Mouse (Mus musculus): ENCODE measurements around the gene Lsm2. TPM values are rescaled to one million over a fixed set of nuclear protein-coding genes. Genes with fewer than 3 reads are reported as not detected.
A peak's percentile ranks its signal among the peaks of the same experiment; 100 is the strongest.

The Lsm2 gene
- polyA plus RNA-seq, 1 experiment from 2014 or later, result 238 TPM

GRCm38 (mm10) chr17:35021842-35022477 lies 40.3 kb downstream of the Lsm2 start:
- Histone ChIP-seq H3K4me3 (replicated peaks) (no peak overlapping the region), H3K9me3 (no peaks in the 10 kb centered on the region), H3K27me3 (no peaks in the 10 kb centered on the region), H3K27ac (no peak overlapping the region), H3K4me1 (peaks cover 24% of the 10 kb centered on the region), H3K4me2 (peak overlapping the region; percentile 37; the same call in 1 of the 2 replicates), H3K36me3 (replicated peaks) (peaks cover 5% of the 10 kb centered on the region), H3K9ac (no peak overlapping the region)
- ATAC-seq (ENCODE audit: low FRiP score), result no peak
- 56% methylated on average over 6 of the region's 6 CpGs for WGBS

DNA sequence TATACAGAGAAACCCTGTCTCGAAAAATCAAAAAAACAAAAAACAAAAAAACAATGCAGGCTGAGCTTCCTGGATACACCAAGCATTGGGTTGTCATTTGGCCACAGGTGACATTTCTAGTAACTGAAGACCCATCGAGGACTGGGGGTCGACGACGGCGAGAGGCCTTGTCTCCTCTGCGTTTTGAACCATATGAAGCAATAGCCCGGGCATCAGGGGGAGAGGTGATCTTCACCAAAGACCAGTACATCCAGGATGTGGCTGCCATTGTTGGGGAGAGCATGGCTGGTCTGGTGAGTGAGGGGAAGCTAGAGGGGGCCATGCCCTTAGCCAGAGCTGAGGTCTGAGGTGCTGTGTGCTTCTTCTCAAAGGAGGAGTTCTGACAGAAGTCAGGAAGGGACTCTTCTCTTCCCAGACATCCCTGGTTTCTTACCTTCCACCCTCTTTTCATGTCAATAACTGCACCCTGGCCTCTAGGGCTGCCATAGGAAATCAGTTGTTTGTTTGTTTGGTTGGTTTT lies 40.9 kb downstream of the Lsm2 start:
- WGBS, result 95% methylated on average over 8 of the region's 8 CpGs
- Histone ChIP-seq H3K4me1 (peaks cover 31% of the 10 kb centered on the region), H3K4me2 (no peak overlapping the region), H3K27me3 (no peaks in the 10 kb centered on the region), H3K27ac (no peak overlapping the region), H3K4me3 (replicated peaks) (no peak overlapping the region), H3K36me3 (replicated peaks) (no peaks in the 10 kb centered on the region), H3K9me3 (no peaks in the 10 kb centered on the region), H3K9ac (no peak overlapping the region)
- no peak for ATAC-seq (ENCODE audit: low FRiP score)

DNA sequence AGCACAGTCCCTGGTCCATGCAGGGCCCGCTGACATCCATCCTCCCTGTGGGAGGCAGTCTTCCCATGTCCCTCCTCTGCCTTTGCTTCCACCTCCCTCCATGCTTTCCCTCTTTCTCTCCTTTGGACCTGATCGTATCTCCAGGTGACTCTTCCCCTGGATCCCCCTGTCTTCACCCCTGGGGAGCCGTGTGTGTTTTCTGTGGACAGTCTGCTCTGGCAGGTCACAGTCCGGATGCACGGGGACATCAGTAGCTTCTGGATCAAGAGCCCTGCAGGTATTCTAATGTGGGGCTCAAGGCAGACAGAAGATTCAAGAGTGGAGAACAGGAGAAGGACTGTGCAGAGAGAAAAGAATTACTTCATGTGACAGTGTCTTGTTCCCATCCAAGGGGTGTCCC lies 41.6 kb downstream of the Lsm2 start:
- H3K36me3 ChIP-seq (replicated peaks), result no peaks in the 10 kb centered on the region
- H3K27ac ChIP-seq, result no peak overlapping the region
- no peak for ATAC-seq (ENCODE audit: low FRiP score)
- H3K9me3 ChIP-seq, result no peaks in the 10 kb centered on the region
- H3K4me2 ChIP-seq, result no peak overlapping the region
- H3K4me1 ChIP-seq, result peaks cover 37% of the 10 kb centered on the region
- H3K9ac ChIP-seq, result no peak overlapping the region
- H3K4me3 ChIP-seq (replicated peaks), result no peak overlapping the region
- WGBS, result 78% methylated on average over 5 of the region's 5 CpGs
- H3K27me3 ChIP-seq, result no peaks in the 10 kb centered on the region

- Histone ChIP-seq H3K4me1 (peaks cover 38% of the 10 kb centered on the region), H3K36me3 (replicated peaks) (no peaks in the 10 kb centered on the region), H3K27ac (no peak overlapping the region), H3K27me3 (no peaks in the 10 kb centered on the region), H3K9ac (no peak overlapping the region), H3K4me2 (no peak overlapping the region), H3K4me3 (replicated peaks) (no peak overlapping the region), H3K9me3 (no peaks in the 10 kb centered on the region)
- 84% methylated on average over 4 of the region's 4 CpGs for WGBS
- no peak for ATAC-seq (ENCODE audit: low FRiP score)
These were observed 42.1 kb downstream of the Lsm2 start for GRCm38 (mm10) chr17:35023756-35024155.

GRCm38 (mm10) chr17:35024261-35024660 lies 42.6 kb downstream of the Lsm2 start:
- WGBS, result 84% methylated on average over 13 of the region's 13 CpGs
- Histone ChIP-seq H3K4me1 (peaks cover 38% of the 10 kb centered on the region), H3K27ac (no peak overlapping the region)

DNA sequence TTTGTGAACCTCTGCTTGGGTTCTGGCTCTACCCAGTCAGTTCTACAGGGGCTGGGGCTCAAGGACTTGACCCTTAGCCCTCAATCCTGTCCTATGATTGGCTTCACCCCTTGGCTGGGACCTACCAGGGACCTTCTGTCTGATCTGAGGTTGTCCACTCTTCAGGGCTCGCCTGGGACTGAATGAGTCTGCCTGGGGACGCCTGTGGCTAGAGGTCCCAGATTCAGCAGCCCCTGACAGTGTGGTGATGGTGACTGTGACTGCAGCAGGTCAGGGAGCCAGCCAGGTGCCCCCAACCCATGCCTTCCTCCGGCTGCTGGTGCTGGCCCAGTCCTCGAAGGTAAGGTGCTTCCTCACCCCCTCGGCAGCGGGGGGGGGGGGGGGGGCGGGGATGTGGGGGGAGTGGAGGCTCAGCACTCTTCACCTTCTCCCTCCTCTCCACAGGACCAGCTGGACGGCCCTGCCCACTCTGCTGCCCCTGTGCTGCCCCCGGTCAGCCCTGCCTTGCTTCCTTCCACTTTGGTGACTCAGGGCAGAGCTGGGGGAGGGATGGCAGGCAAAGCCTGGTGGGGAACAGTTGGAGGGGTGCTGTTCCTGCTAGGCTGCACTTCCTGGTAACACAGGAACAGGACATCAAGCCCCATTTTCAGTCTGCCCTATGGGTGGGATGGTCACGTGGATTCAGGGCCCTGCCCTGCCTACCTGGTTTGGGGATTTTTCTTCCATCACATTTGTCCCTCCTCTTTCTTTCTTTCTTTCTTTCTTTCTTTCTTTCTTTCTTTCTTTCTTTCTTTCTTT lies 43.2 kb downstream of the Lsm2 start:
- H3K27me3 ChIP-seq, result no peaks in the 10 kb centered on the region
- no peaks in the 10 kb centered on the region for H3K36me3 ChIP-seq (replicated peaks)
- H3K27ac ChIP-seq, result no peak overlapping the region
- no peaks in the 10 kb centered on the region for H3K9me3 ChIP-seq
- no peak overlapping the region for H3K4me2 ChIP-seq
- WGBS, result 69% methylated on average over 7 of the region's 10 CpGs
- peaks cover 42% of the 10 kb centered on the region for H3K4me1 ChIP-seq
- no peak for ATAC-seq (ENCODE audit: low FRiP score)
- no peak overlapping the region for H3K9ac ChIP-seq
- H3K4me3 ChIP-seq (replicated peaks), result no peak overlapping the region

More at GRCm38 (mm10) chr17:35024261-35024660, 42.6 kb downstream of the Lsm2 start:
- Histone ChIP-seq H3K9ac (no peak overlapping the region), H3K27me3 (no peaks in the 10 kb centered on the region), H3K36me3 (replicated peaks) (no peaks in the 10 kb centered on the region), H3K4me2 (no peak overlapping the region), H3K9me3 (no peaks in the 10 kb centered on the region), H3K4me3 (replicated peaks) (no peak overlapping the region)
- ATAC-seq (ENCODE audit: low FRiP score), result no peak

- H3K9ac ChIP-seq, result no peak overlapping the region
- H3K4me3 ChIP-seq (replicated peaks), result no peak overlapping the region
- 93% methylated on average over 5 of the region's 5 CpGs for WGBS
- peaks cover 43% of the 10 kb centered on the region for H3K4me1 ChIP-seq
- no peak for ATAC-seq (ENCODE audit: low FRiP score)
- H3K9me3 ChIP-seq, result no peaks in the 10 kb centered on the region
- no peaks in the 10 kb centered on the region for H3K36me3 ChIP-seq (replicated peaks)
- H3K4me2 ChIP-seq, result no peak overlapping the region
- H3K27ac ChIP-seq, result peak overlapping the region; percentile 84; the same call in 1 of the 2 replicates
- no peaks in the 10 kb centered on the region for H3K27me3 ChIP-seq
These were observed 44.5 kb downstream of the Lsm2 start for GRCm38 (mm10) chr17:35026206-35026605.

DNA sequence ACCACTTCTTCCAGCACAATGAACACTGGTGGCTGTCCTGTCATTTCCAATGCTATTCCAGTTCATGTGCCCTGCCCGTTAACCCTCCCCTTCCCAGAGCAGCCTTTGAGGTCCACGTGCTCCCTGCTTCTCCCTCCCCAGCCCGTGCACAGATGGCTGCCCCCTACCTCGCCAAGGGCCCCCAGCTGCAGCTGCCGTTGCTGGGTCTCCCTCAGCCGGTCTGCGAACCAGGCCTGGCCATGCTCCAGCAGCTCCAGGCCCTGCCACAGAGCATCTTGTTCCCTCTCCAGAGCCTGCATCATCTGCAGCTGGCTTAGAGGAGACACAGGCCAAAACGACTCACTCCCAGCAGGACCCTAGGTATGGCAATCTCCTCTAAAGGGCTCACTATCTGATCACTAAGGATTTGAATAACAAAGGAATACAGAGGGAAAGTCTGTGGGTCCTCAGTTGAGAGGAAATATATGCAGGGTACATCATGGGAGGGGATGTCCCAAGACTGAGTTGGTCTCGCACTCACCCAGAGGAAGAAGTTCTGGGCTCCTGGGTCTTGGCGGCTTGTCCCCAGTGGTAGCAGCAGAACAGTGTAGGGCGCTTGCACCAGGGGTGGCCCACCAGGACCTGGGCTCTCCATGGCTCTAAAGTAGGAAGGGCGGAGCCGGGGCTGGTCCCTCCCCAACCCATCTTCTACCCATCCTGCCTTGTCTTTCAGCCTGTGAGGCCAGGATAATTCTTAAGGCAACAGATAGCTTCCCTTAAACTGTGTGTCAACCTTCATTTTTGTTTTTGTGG lies 45.8 kb downstream of the Lsm2 start, which contains the start of gene Sapcd1:
Gene Sapcd1 (minus strand): TSS at position 740 of the 792 bp plus-strand sequence.
- peak within 1 kb of the TSS; percentile 6; the same call in 1 of the 2 replicates for H3K4me3 ChIP-seq (replicated peaks)
- peak within 1 kb of the TSS; percentile 30; the same call in 1 of the 2 replicates for H3K9ac ChIP-seq
- H3K9me3 ChIP-seq, result no peaks in the 10 kb centered on the region
- peaks cover 35% of the 10 kb centered on the region for H3K4me1 ChIP-seq
- H3K27me3 ChIP-seq, result no peaks in the 10 kb centered on the region
- no peaks in the 10 kb centered on the region for H3K36me3 ChIP-seq (replicated peaks)
- ATAC-seq (ENCODE audit: low FRiP score), result peak; percentile 83
- 29% methylated on average over 13 of the region's 13 CpGs for WGBS
- H3K27ac ChIP-seq, result peak within 1 kb of the TSS; percentile 84
- H3K4me2 ChIP-seq, result peak within 1 kb of the TSS; percentile 38

- no peak for ATAC-seq (ENCODE audit: low FRiP score)
- Histone ChIP-seq H3K9me3 (no peaks in the 10 kb centered on the region), H3K27ac (no peak overlapping the region; the same call in 1 of the 2 replicates), H3K4me1 (peaks cover 35% of the 10 kb centered on the region), H3K36me3 (replicated peaks) (no peaks in the 10 kb centered on the region), H3K9ac (no peak overlapping the region), H3K27me3 (no peaks in the 10 kb centered on the region), H3K4me3 (replicated peaks) (no peak overlapping the region), H3K4me2 (no peak overlapping the region)
- 79% methylated on average over 2 of the region's 2 CpGs for WGBS
These were observed 46.7 kb downstream of the Lsm2 start for GRCm38 (mm10) chr17:35028315-35028714.

DNA sequence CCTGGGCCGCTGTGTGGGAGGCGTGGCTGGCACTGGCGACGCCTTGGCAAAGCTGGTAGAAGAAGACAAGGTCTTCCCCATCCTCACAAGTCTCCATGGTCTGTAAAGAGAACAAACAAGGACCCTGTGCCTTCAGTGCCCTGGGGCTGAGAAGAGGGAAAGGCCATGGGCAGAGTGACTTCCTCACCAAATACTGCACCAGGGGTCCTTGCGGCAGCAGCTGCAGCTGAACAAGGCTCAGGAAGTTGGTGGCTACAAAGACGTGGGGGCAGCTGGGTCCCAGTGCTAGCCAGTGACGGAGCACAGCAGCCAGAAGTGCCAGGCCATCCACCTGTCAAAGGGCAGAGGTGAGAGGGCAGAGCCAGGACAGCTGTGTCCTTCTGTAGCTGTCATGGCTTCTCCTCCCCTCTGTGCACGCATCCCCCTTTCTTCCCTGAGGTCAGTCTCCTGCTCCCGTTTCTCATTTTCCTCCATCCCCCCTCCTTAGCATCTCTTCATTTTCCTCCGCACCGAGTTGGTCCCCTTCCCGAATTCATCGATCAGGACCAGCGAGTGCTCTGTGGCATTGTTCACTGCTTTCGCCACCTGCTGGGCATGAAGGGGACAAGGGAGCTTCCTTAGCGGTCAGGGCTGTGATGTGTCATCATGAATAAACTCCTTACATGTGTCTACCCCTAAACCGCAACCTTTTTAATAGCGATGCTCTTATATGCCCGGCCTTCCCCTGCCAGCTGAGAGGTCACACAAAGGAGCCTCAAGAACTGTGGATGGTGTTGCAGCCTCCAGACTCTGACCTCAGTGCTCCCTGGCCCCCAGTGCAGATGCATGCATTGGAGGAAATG lies 48.2 kb downstream of the Lsm2 start:
- Histone ChIP-seq H3K9ac (no peak overlapping the region), H3K4me2 (peak overlapping the region; percentile 19), H3K4me1 (peaks cover 32% of the 10 kb centered on the region), H3K9me3 (no peaks in the 10 kb centered on the region), H3K36me3 (replicated peaks) (no peaks in the 10 kb centered on the region), H3K27me3 (no peaks in the 10 kb centered on the region), H3K27ac (no peak overlapping the region), H3K4me3 (replicated peaks) (no peak overlapping the region)
- ATAC-seq (ENCODE audit: low FRiP score), result no peak
- WGBS, result 30% methylated on average over 19 of the region's 19 CpGs

DNA sequence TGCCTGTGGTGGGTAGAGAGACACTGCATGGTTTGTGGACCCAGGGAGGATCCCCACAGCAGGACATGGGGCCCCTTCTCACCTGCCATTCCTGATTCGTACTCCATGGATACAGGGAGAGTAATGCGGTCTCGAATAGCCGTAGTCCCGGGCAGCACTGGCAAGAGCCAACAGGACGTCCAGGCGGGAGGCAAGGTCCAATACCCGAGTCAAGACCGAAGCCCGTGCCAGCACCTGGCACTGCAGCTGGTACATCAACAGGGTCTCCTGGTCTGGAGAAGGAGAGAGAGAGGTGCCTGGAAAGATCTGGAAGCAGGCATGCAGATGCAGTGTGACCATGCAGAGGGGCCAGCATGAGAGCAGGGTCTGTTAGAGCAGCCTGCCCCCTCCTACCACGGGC lies 49.6 kb downstream of the Lsm2 start:
- H3K9ac ChIP-seq, result no peak overlapping the region

More for the DNA sequence above, 49.6 kb downstream of the Lsm2 start:
- H3K9me3 ChIP-seq, result no peaks in the 10 kb centered on the region
- no peak overlapping the region for H3K4me2 ChIP-seq
- 90% methylated on average over 11 of the region's 11 CpGs for WGBS
- H3K36me3 ChIP-seq (replicated peaks), result no peaks in the 10 kb centered on the region
- ATAC-seq (ENCODE audit: low FRiP score), result no peak
- H3K4me1 ChIP-seq, result peaks cover 28% of the 10 kb centered on the region
- H3K27me3 ChIP-seq, result no peaks in the 10 kb centered on the region
- H3K4me3 ChIP-seq (replicated peaks), result no peak overlapping the region
- H3K27ac ChIP-seq, result no peak overlapping the region
